Mouse (Mus musculus): ENCODE measurements around the gene Aaas. TPM values are rescaled to one million over a fixed set of nuclear protein-coding genes. Genes with fewer than 3 reads are reported as not detected.

Aaas gene
- polyA plus RNA-seq, 1 experiment, result 18.1 TPM

DNA sequence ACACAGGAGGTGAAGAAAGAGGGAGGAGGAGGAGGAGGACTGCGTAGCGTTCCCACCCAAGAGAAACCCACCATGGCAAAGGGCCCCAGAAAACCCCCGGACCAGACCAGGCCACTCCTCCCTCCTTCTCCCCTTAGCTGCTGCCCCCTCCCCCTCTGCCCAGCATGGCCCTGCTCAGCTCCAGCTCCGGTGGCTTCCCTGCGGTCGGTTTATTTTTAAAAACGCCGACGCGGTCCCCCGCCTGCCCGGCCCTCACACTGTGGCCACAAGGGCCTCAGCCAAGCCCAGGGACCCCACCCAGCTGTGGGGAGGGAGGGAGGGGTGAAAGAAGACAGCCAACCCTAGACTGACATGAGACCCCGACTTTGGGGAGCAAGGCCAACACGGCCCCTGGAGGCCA lies 12.1 kb upstream of the Aaas start:
- Histone ChIP-seq H3K4me1 (ENCODE audit: control insufficient read depth) (no peaks in the 10 kb centered on the region), H3K27me3 (ENCODE audit: control insufficient read depth) (peaks cover 90% of the 10 kb centered on the region), H3K4me3 (replicated peaks) (no peak overlapping the region), H3K9me3 (ENCODE audit: control insufficient read depth, low read length) (peaks cover 7% of the 10 kb centered on the region), H3K36me3 (ENCODE audit: control insufficient read depth) (no peaks in the 10 kb centered on the region)
- TF ChIP-seq TAL1 (IDR thresholded peaks at IDR 0.05; ENCODE audit: low read length) (no peak), GATA1 (IDR thresholded peaks at IDR 0.05; ENCODE audit: low read length) (no peak)

DNA sequence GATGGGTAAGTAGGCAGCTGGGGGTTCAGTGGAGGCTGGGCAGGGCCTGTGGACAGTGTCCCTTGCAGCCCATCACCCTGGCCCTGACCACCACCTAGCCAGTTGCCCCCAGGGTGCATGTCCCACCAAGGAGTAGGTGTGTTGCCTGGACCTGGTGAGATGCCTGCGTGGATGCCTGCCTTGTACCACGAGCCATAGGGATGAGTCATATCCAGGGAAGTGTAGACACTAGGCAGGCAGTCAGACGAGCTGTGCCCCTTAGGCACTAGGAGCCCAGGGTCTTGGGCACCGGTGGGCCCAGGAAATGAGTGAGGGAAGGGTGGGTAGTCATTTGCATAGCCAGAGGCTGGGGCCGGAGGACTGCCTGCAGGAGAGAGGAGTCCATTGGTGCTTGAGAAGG lies 8.3 kb upstream of the Aaas start:
- TF ChIP-seq TAL1 (IDR thresholded peaks at IDR 0.05; ENCODE audit: low read length), result no peak
- H3K4me1 ChIP-seq (ENCODE audit: control insufficient read depth), result peaks cover 11% of the 10 kb centered on the region
- H3K27me3 ChIP-seq (ENCODE audit: control insufficient read depth), result peaks cover 92% of the 10 kb centered on the region
- peaks cover 6% of the 10 kb centered on the region; the same call in 1 of the 2 replicates for H3K9me3 ChIP-seq (ENCODE audit: control insufficient read depth, low read length)
- H3K36me3 ChIP-seq (ENCODE audit: control insufficient read depth), result no peaks in the 10 kb centered on the region
- H3K4me3 ChIP-seq (replicated peaks), result no peak overlapping the region

DNA sequence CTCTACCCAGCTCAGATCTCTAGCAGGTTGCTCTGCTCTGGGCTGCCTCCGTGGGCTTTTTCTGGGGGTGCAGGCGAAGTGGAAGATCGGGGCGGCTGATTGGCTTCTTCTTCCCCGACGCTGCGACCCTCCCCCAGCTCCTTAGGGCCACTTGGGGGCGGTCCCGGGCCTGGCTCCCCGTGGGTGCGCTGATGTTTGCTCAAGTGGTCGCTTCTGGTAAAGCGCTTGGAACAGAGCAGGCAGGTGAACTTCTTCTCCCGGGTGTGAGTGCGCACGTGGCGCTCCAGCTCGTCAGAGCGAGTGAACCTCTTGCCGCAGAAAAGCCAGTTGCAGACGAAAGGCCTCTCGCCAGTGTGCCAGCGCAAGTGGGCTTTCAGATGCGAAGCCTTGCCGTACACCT lies 7.6 kb upstream of the Aaas start:
- peaks cover 6% of the 10 kb centered on the region; the same call in 1 of the 2 replicates for H3K9me3 ChIP-seq (ENCODE audit: control insufficient read depth, low read length)
- no peak overlapping the region for H3K4me3 ChIP-seq (replicated peaks)
- no peaks in the 10 kb centered on the region for H3K36me3 ChIP-seq (ENCODE audit: control insufficient read depth)
- H3K4me1 ChIP-seq (ENCODE audit: control insufficient read depth), result peaks cover 11% of the 10 kb centered on the region
- TF ChIP-seq TAL1 (IDR thresholded peaks at IDR 0.05; ENCODE audit: low read length) (no peak), GATA1 (IDR thresholded peaks at IDR 0.05; ENCODE audit: low read length) (no peak)
- H3K27me3 ChIP-seq (ENCODE audit: control insufficient read depth), result peaks cover 89% of the 10 kb centered on the region

DNA sequence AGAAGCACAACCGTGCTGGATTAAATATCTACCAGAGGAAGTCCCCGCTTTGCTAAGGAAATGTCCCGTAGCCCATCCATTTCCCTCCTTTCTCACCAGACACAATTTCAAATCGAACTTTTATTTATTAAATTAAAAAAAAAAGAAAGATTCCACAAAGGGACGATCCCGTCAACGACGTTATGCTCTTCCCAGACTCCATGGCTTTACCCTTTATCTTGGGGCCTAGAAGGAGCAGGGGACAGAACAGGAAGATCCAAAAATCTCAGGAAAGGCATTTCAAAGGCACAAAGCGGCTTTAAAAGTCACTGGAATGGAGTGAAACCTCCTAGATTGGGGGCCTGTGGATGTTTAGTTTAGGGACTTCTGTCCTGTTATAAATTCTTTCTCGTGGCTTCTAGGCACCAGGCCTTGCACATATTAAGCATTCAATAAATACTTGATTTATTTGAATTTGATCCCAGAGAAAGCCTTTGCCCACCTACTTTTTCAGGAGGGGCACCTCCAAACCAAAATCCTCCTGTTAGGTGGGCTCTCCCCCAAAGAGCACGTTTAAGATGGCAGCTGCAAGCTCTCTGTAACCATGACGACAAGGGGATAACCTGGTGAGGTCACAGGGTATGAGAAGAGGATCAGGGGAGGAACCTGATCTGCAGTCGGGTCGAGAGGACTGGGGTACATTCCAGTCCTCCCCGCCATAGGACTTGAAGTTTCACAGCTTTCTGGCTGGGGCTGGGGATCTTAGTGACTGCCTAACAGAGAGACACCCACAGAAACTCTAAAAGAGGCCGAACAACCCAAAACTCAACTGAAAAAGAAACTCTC lies 6.1 kb upstream of the Aaas start:
- Histone ChIP-seq H3K4me3 (replicated peaks) (no peak overlapping the region), H3K27me3 (ENCODE audit: control insufficient read depth) (peaks cover 82% of the 10 kb centered on the region), H3K9me3 (ENCODE audit: control insufficient read depth, low read length) (peaks cover 6% of the 10 kb centered on the region; the same call in 1 of the 2 replicates), H3K36me3 (ENCODE audit: control insufficient read depth) (no peaks in the 10 kb centered on the region), H3K4me1 (ENCODE audit: control insufficient read depth) (peaks cover 11% of the 10 kb centered on the region)
- TF ChIP-seq GATA1 (IDR thresholded peaks at IDR 0.05; ENCODE audit: low read length), result no peak
- TF ChIP-seq TAL1 (IDR thresholded peaks at IDR 0.05; ENCODE audit: low read length), result no peak

DNA sequence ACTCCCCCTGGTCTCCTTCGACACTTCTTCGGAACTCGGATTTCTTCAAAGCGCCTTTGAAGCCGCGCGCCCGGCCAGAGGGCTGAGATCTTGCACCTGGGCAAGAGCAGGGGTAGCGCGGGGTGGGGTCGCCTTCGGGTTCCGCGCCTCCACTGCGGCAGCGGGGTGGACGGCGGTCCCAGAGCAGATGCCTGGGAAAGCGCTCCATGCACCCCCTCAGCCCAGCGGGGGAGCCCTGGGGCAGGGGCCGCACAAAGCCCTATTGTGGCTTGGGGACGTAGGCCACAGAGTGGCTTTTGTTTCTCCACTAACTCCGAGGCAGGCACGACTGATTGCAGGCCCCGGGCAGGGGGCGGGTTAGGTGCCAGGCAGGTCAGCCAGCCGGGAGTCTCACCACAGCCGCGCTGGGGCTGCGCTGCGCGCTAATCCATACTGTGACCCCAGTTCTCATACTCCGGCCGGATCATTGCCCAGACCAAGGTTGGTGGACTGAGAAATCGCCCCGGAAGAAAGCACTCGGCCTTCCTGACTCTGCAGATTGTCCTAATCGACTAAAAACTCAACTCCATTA lies 5.4 kb upstream of the Aaas start:
- no peak for TF ChIP-seq GATA1 (IDR thresholded peaks at IDR 0.05; ENCODE audit: low read length)
- TF ChIP-seq TAL1 (IDR thresholded peaks at IDR 0.05; ENCODE audit: low read length), result no peak
- Histone ChIP-seq H3K4me1 (ENCODE audit: control insufficient read depth) (peaks cover 17% of the 10 kb centered on the region), H3K4me3 (replicated peaks) (peak overlapping the region; percentile 45), H3K9me3 (ENCODE audit: control insufficient read depth, low read length) (peaks cover 6% of the 10 kb centered on the region; the same call in 1 of the 2 replicates), H3K27me3 (ENCODE audit: control insufficient read depth) (peaks cover 79% of the 10 kb centered on the region), H3K36me3 (ENCODE audit: control insufficient read depth) (no peaks in the 10 kb centered on the region)

DNA sequence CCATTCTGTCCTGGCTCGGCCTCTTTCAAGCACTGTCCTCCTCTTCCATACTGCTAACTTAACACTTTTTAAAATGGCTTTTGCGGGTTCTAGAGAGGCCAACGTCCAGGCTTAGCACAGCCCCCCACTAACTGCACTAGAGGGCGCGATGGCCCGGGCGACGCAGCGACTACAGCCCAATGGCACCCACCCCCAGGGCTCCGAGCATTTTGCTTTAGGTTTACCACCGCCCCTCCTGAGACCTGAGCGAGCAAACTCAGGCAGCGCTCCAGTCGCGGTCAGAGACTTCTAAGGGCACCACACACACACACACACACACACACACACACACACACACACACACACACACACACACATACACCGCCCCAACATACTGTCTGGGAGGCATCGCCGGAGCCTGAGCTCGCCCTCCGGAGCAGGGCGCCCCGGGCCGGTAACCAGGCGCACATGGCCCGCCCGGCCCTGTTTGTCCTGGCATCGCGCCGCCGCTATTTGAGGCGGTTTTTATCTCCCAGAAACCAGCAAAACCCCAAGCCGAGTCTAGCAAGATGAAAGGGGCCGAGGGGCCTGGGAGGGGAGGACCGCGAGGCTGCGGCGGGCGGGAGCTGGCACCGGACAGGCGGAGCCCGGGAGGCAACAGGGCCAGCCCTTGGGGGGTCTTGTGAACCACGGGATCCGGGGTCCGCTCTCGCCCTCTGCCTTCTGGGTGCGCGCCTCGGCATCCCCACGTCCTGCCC lies 4.7 kb upstream of the Aaas start:
- Histone ChIP-seq H3K36me3 (ENCODE audit: control insufficient read depth) (no peaks in the 10 kb centered on the region), H3K4me3 (replicated peaks) (peak overlapping the region; percentile 45), H3K9me3 (ENCODE audit: control insufficient read depth, low read length) (peaks cover 6% of the 10 kb centered on the region; the same call in 1 of the 2 replicates), H3K27me3 (ENCODE audit: control insufficient read depth) (peaks cover 74% of the 10 kb centered on the region), H3K4me1 (ENCODE audit: control insufficient read depth) (peaks cover 17% of the 10 kb centered on the region)
- TF ChIP-seq TAL1 (IDR thresholded peaks at IDR 0.05; ENCODE audit: low read length), result no peak
- no peak for TF ChIP-seq GATA1 (IDR thresholded peaks at IDR 0.05; ENCODE audit: low read length)

DNA sequence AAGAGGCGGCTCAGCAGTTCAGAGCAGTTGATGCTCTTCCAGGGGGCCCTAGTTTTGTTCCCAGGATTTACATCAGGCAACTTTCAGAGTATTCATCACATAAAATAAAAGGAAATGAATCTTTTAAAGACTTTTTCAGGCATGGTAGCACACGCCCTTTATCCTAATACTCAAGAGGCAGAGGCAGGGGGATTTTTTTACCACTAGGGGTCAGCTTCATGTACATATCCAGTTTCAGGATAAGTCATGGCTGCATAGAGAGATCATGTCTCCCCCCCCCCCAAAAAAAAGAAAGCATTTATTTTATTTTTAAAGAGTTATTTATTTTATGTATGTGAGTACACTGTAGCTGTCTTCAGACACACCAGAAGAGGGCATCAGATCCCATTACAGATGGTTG lies 3.4 kb upstream of the Aaas start:
- Histone ChIP-seq H3K4me3 (replicated peaks) (no peak overlapping the region), H3K9me3 (ENCODE audit: control insufficient read depth, low read length) (peaks cover 6% of the 10 kb centered on the region; the same call in 1 of the 2 replicates), H3K36me3 (ENCODE audit: control insufficient read depth) (peaks cover under 1% of the 10 kb centered on the region), H3K27me3 (ENCODE audit: control insufficient read depth) (peaks cover 61% of the 10 kb centered on the region), H3K4me1 (ENCODE audit: control insufficient read depth) (peaks cover 27% of the 10 kb centered on the region)
- no peak for TF ChIP-seq TAL1 (IDR thresholded peaks at IDR 0.05; ENCODE audit: low read length)

DNA sequence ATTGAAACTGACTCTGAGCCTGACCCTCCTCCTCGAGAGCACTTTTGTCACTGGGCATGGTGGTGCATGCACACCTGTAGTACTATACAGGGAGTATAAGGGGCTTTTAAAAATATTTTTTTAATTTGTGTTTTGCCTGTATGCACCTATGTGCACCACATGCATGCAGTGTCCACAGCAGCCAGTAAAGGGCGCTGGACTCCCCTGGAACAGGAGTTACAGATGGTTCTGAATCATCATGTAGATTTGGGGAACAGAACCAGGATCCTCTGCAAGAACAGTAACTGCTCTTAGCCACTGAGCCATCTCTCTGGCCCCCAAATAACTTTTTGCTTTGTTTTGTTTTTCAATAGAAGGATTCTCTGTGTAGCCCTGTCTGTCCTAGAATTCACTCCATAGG lies 1.6 kb upstream of the Aaas start:
- peaks cover 6% of the 10 kb centered on the region; the same call in 1 of the 2 replicates for H3K9me3 ChIP-seq (ENCODE audit: control insufficient read depth, low read length)

DNA sequence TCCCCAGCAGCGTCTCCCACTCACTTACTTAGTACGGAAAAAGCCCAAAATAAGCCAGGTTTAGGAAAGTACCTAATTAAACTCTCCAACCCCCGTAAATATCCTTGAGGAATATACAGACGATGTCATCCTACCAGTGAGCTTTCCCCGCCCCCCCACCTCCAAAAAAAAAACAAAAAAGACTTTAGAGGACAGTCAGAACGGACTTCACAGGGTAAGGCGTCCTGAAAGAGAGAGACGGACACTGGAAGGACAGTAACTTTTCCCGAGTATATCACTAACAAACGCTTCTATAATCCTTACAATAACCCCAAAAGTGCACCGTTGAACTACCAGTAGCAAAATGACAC lies 346 bp upstream of the Aaas start:
- Histone ChIP-seq H3K36me3 (ENCODE audit: control insufficient read depth) (peaks cover 26% of the 10 kb centered on the region), H3K27me3 (ENCODE audit: control insufficient read depth) (peaks cover 30% of the 10 kb centered on the region), H3K4me1 (ENCODE audit: control insufficient read depth) (peaks cover 32% of the 10 kb centered on the region), H3K4me3 (replicated peaks) (peak overlapping the region; percentile 95), H3K9me3 (ENCODE audit: control insufficient read depth, low read length) (peaks cover 4% of the 10 kb centered on the region; the same call in 1 of the 2 replicates)
- no peak for TF ChIP-seq TAL1 (IDR thresholded peaks at IDR 0.05; ENCODE audit: low read length)
- TF ChIP-seq GATA1 (IDR thresholded peaks at IDR 0.05; ENCODE audit: low read length), result no peak

More for the DNA sequence above, 1.6 kb upstream of the Aaas start:
- H3K36me3 ChIP-seq (ENCODE audit: control insufficient read depth), result peaks cover 13% of the 10 kb centered on the region
- TF ChIP-seq GATA1 (IDR thresholded peaks at IDR 0.05; ENCODE audit: low read length) (no peak), TAL1 (IDR thresholded peaks at IDR 0.05; ENCODE audit: low read length) (no peak)
- peaks cover 43% of the 10 kb centered on the region for H3K27me3 ChIP-seq (ENCODE audit: control insufficient read depth)
- H3K4me1 ChIP-seq (ENCODE audit: control insufficient read depth), result peaks cover 30% of the 10 kb centered on the region
- H3K4me3 ChIP-seq (replicated peaks), result no peak overlapping the region

All from erythroblast, embryonic 14.5 days (primary cell).